Mouse (Mus musculus) left cerebral cortex, adult 2 months (tissue): Measurements from ENCODE around the gene Phlpp1. TPM values are rescaled to one million over a fixed set of nuclear protein-coding genes. Genes with fewer than 3 reads are reported as not detected.
A peak's percentile ranks its signal among the peaks of the same experiment; 100 is the strongest.

Experiments used
- DNase-seq, 2 experiments: peaks; one replicate each; pipeline ENCODE4 v3.0.0; 2021 to 2022; ENCODE audit warnings: low spot score in 2 of 2, mixed read lengths in 1 of 2; ENCODE audit errors: extremely low spot score in 1 of 2
- H3K27ac ChIP-seq: fragments of 200-600 bp; 2 replicates; pipeline ENCODE4 v1.8.1; 2022
- H3K4me3 ChIP-seq: fragments of 200-600 bp; 2 replicates; pipeline ENCODE4 v1.8.1; 2022
- CTCF ChIP-seq: fragments of 200-600 bp; IDR thresholded peaks from 2 replicates; pipeline ENCODE4 v1.8.1; 2022; ENCODE audit warnings: antibody characterized with exemption, mild to moderate bottlenecking, moderate library complexity
- intact Hi-C: fragments of 180-260 bp; cut with DNase I; formaldehyde crosslinking; loops from one replicate; pipeline ENCODE4 v1.15.1; 2025
- total RNA-seq, 2 experiments: library from RNA; stranded (reverse); gene quantifications; 2 replicates each; pipeline ENCODE4 v1.2.3; 2021

Phlpp1 gene
- total RNA-seq, 2 experiments from 2014 or later, result 63.1 to 68.4 TPM

- Histone ChIP-seq H3K4me3 (no peak overlapping the region), H3K27ac (no peak overlapping the region)
- intact Hi-C loops, result no loop called here
- no peak for TF ChIP-seq CTCF
- no peak for DNase-seq
Measured at GRCm38 (mm10) chr1:106168001-106168400, 3.6 kb upstream of the Phlpp1 start.

DNA sequence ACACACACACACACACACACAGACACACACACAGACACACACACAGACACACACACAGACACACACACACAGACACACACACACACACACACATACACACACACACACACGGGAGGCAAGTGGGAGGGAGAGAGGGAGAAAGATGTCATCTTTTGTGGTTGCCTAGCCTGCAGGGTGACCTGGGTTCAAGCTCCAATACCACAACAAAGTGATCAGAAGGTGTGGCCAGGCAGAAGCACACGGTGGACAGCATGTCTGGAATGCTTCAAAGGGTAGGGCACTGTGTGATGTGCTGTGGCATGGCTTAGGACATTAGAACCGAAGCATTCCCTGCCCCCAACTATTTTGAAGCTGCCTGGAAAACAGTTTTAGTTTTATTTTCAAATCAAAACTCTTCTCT lies 2.8 kb upstream of the Phlpp1 start:
- TF ChIP-seq CTCF, result no peak
- intact Hi-C loops, result no loop called here
- no peak for DNase-seq
- no peak overlapping the region for H3K4me3 ChIP-seq
- H3K27ac ChIP-seq, result no peak overlapping the region

GRCm38 (mm10) chr1:106169741-106170265 lies 1.7 kb upstream of the Phlpp1 start:
- no peak overlapping the region for H3K27ac ChIP-seq
- no peak for DNase-seq
- intact Hi-C loops, result loop anchor here (2.0 to 5.0 kb wide), 6 partner anchors 62 to 542 kb away; partner anchors contain the start of genes Bcl2 and Zcchc2
- H3K4me3 ChIP-seq, result no peak overlapping the region
- no peak for TF ChIP-seq CTCF

DNA sequence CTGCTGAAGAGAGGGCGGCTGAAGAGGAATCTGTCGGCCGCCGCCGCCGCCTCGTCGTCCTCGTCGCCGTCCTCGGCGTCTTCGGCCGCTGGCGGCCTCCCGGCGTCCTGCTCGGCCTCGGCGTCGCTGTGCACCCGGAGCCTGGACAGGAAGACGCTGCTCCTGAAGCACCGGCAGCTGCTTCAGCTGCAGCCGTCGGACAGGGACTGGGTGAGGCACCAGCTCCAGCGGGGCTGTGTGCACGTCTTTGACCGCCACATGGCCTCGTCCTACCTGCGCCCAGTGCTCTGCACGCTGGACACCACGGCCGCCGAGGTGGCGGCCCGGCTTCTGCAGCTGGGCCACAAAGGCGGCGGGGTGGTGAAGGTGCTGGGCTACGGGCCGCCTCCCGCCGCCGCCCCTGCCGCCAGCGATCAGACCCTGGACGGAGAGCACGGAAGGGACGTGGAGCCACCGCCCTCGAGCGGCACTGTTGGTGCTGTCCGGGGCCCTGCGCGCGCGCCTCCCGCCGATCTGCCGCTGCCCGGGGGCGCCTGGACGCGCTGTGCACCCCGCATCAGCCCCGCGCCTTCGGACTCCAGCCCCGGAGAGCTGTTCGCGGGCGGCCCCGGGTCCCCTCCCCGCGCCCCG lies 864 bp downstream of the Phlpp1 start:
- intact Hi-C loops, result loop anchor here (1.0 to 5.0 kb wide), 6 partner anchors 60 to 540 kb away; partner anchors contain the start of genes Bcl2 and Zcchc2
- peak overlapping the region; percentile 79 for H3K4me3 ChIP-seq
- peak; percentile 34 to 42 for DNase-seq
- no peak for TF ChIP-seq CTCF
- peak overlapping the region; percentile 92 for H3K27ac ChIP-seq

DNA sequence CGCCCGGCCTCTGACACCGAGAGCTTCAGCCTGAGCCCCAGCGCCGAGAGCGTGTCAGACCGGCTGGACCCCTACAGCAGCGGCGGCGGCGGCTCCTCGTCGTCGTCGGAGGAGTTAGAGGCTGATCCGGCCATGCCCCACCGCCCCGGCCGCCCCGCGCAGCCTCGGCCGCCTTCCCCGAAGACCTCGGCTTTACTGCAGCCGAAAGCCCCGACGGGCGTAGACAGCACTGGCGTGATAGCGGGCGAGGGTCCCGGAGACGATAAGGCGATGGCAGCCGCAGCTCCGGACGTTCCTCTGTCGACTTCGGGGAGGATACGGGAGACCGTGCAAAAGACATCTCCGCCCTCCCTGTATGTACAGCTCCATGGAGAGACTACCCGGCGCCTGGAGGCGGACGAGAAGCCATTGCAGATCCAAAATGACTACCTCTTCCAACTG lies 1.4 kb downstream of the Phlpp1 start:
- no peak for TF ChIP-seq CTCF
- H3K4me3 ChIP-seq, result peak overlapping the region; percentile 79
- intact Hi-C loops, result loop anchor here (1.0 to 5.0 kb wide), 6 partner anchors 59 to 539 kb away; partner anchors contain the start of genes Bcl2 and Zcchc2
- peak overlapping the region; percentile 92 for H3K27ac ChIP-seq
- peak; percentile 23 to 31 for DNase-seq

- no peak for TF ChIP-seq CTCF
- H3K4me3 ChIP-seq, result peak overlapping the region; percentile 79
- intact Hi-C loops, result loop anchor here (2.0 to 5.0 kb wide), 6 partner anchors 59 to 539 kb away; partner anchors contain the start of genes Bcl2 and Zcchc2
- peak overlapping the region; percentile 92 for H3K27ac ChIP-seq
- no peak for DNase-seq
Measured at GRCm38 (mm10) chr1:106173621-106174156, 2.1 kb downstream of the Phlpp1 start.

- intact Hi-C loops, result loop anchor here (2.0 to 5.0 kb wide), 6 partner anchors 58 to 538 kb away; partner anchors contain the start of genes Bcl2 and Zcchc2
- DNase-seq, result no peak
- no peak for TF ChIP-seq CTCF
- Histone ChIP-seq H3K4me3 (peak overlapping the region; percentile 79), H3K27ac (peak overlapping the region; percentile 0; the same call in 1 of the 2 replicates)
Measured at GRCm38 (mm10) chr1:106174598-106174997, 3.0 kb downstream of the Phlpp1 start.

DNA sequence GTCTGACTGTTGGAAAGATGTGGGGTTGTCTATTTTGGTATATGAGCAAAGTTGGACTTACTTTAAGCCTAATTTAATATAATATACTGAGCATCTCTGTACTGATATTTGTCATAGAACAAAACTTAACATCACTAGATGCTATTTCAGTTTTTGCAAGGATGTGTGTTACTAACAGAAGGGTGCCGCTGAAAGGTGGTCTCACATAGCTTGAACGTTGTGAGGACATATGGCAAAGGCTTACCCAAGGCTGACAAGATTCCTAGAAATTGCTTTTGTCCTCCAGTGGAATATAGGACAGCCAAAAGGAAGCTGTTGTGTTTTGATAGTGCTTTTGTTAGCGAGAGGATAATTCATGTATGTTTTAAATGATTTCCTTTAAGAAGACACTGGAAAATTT lies 3.8 kb downstream of the Phlpp1 start:
- no peak for TF ChIP-seq CTCF
- DNase-seq, result no peak
- H3K27ac ChIP-seq, result peak overlapping the region; percentile 8; the same call in 1 of the 2 replicates
- H3K4me3 ChIP-seq, result peak overlapping the region; percentile 79
- intact Hi-C loops, result loop anchor here (2.0 kb wide), 1 partner anchor 65 kb away; no protein-coding TSS in a partner anchor

DNA sequence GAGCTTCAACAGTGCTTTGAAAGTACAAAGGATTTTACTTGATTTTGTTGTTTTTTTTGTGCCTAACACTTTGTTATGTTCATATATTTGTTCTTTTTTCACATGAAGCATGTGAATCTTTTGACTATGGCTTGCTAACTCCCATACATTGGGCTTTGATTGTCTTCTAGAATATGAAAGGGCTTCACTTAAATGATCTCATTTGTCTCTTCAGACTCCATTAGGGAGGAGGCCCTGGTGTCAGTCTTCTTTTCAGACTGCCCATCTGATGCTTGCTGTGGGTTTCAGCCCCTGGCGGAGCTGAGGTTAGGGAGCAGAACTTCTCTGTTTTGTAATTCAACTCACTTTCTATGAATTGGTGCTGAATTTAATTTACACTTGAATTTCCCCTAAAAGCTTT lies 5.2 kb downstream of the Phlpp1 start:
- intact Hi-C loops, result no loop called here
- no peak for TF ChIP-seq CTCF
- Histone ChIP-seq H3K4me3 (peak overlapping the region; percentile 11), H3K27ac (no peak overlapping the region)
- no peak for DNase-seq

GRCm38 (mm10) chr1:106177868-106178790 lies 6.6 kb downstream of the Phlpp1 start:
- no peak for TF ChIP-seq CTCF
- DNase-seq, result no peak
- no peak overlapping the region for H3K27ac ChIP-seq
- H3K4me3 ChIP-seq, result no peak overlapping the region
- intact Hi-C loops, result no loop called here

DNA sequence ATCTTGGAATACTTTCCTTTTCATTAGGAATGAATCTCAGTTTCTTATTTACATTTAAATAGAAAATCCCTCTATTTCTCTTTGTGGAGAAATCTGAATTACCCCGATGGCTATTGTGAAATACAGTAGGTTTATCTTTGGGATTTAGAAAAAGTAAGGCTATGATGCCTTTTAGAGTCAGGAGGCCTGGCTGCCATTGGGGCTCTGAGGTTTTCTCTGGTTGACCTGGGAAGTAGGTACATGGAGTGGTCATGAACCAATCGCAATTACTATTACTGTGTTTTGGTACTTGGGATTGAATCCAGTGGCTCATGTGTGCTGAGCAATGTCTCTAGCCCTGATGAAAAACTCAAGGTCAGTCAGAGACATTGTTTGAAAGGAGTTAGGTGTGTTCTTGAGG lies 12.1 kb downstream of the Phlpp1 start:
- intact Hi-C loops, result no loop called here
- no peak for TF ChIP-seq CTCF
- H3K4me3 ChIP-seq, result no peak overlapping the region
- no peak overlapping the region for H3K27ac ChIP-seq
- no peak for DNase-seq
